Mouse (Mus musculus): ENCODE results near the gene Nol12. TPM values are rescaled to one million over a fixed set of nuclear protein-coding genes. Genes with fewer than 3 reads are reported as not detected.
A peak's percentile ranks its signal among the peaks of the same experiment; 100 is the strongest.

Nol12 gene
- total and polyA plus RNA-seq, 3 experiments = 13.2 to 24.2 (median 16.7) TPM

DNA sequence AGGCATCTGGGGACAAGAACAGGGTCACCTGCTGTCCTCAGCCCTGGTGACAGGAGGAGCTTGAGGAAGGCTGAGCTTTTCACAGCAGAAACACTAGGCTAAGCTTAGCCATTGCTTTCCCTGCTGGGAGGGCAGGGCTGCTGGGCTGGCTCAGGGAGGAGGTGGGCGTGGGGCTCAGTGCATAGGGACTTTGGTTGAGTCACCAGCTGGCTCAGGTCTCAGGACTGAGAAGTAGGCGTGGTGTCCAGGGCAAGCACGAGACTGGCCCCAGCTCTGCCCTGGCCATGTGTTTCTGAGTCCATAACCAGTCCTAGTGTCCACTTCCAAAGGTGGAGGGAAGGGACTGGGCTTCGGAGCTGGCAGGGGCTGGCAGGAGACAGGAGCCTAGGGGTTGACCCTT lies 25.4 kb downstream of the Nol12 start:
- peaks cover 3% of the 10 kb centered on the region for H3K4me1 ChIP-seq (ENCODE audit: insufficient read depth, low read depth, low read length)
- DNase-seq (ENCODE audit: low spot score) (no peak), ATAC-seq (ENCODE audit: extremely low read depth, insufficient number of reproducible peaks, low FRiP score, poor library complexity, severe bottlenecking) (no peak)
- H3K27me3 ChIP-seq (ENCODE audit: insufficient read depth, low read length) = peaks cover 54% of the 10 kb centered on the region
- H3K4me3 ChIP-seq (ENCODE audit: low read depth, low read length) = no peak overlapping the region
- no peaks in the 10 kb centered on the region for H3K36me3 ChIP-seq (replicated peaks)
- no peak for TF ChIP-seq GATA1 (IDR thresholded peaks at IDR 0.05; ENCODE audit: borderline replicate concordance, low read length)
- H3K9me3 ChIP-seq (replicated peaks) = no peaks in the 10 kb centered on the region

DNA sequence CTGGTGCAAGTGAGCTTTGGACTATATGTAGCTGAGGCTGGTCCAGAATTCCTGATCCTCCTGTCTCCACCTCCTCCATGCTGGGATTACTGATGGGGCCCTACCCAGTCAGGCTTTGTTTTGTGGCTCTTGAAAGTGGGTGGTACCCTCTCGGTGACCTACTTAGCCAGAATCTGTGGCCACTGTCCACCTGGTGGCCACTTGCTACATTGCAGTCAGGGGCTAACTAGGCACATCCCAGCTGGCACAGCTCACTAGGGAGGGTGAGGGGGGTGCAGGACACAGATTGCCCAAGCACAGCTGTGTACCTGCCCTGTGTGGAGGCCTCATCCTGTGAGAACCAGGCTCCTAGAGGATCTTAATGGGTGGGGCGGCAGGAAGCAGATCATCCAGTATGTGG lies 28.2 kb downstream of the Nol12 start:
- peak; percentile 62 for DNase-seq (ENCODE audit: low spot score)
- ATAC-seq (ENCODE audit: extremely low read depth, insufficient number of reproducible peaks, low FRiP score, poor library complexity, severe bottlenecking) = no peak
- no peaks in the 10 kb centered on the region for H3K36me3 ChIP-seq (replicated peaks)
- H3K27me3 ChIP-seq (ENCODE audit: insufficient read depth, low read length) = peaks cover 64% of the 10 kb centered on the region
- H3K4me3 ChIP-seq (ENCODE audit: low read depth, low read length) = no peak overlapping the region
- no peaks in the 10 kb centered on the region for H3K9me3 ChIP-seq (replicated peaks)
- TF ChIP-seq TAL1 (conservative IDR thresholded peaks at IDR 0.05; ENCODE audit: low read depth, low read length) = no peak
- no peak for TF ChIP-seq GATA1 (IDR thresholded peaks at IDR 0.05; ENCODE audit: borderline replicate concordance, low read length)
- peak; percentile 75 for TF ChIP-seq CTCF (IDR thresholded peaks at IDR 0.05; ENCODE audit: low read depth, low read length)
- H3K4me1 ChIP-seq (ENCODE audit: insufficient read depth, low read depth, low read length) = peaks cover 3% of the 10 kb centered on the region; the same call in 1 of the 2 replicates

DNA sequence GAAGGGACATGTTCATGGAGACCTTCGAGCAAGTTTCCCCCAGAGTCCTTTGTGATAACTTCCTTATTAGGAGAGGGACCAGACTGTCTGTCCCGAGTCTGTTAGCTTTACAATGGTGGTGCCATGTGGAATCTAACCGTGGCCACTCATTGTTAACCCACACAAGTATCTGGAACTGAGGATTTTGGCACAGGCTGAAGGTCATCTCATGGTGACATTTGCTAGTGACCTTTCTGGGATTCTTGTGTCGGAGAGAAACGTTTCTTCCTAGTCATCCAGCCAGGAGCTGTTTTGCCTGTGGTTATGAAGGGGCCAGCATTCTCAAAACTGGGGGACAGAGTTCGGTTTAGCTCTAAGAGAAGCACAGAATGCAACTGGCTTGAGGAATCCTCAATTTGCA lies 36.9 kb downstream of the Nol12 start:
- Histone ChIP-seq H3K4me1 (ENCODE audit: insufficient read depth, low read depth, low read length) (no peaks in the 10 kb centered on the region), H3K9me3 (replicated peaks) (no peaks in the 10 kb centered on the region), H3K27me3 (ENCODE audit: insufficient read depth, low read length) (peaks cover 84% of the 10 kb centered on the region), H3K4me3 (ENCODE audit: low read depth, low read length) (no peak overlapping the region), H3K36me3 (replicated peaks) (no peaks in the 10 kb centered on the region)
- no peak for DNase-seq (ENCODE audit: low spot score)
- no peak for TF ChIP-seq GATA2 (IDR thresholded peaks at IDR 0.05; ENCODE audit: borderline replicate concordance, low read depth, low read length)
- TF ChIP-seq CTCF (IDR thresholded peaks at IDR 0.05; ENCODE audit: low read depth, low read length) = no peak
- TF ChIP-seq GATA1 (IDR thresholded peaks at IDR 0.05; ENCODE audit: borderline replicate concordance, low read length) = no peak
- no peak for TF ChIP-seq POLR2AphosphoS5 (IDR thresholded peaks at IDR 0.05; ENCODE audit: insufficient replicate concordance, low read depth, low read length)
- no peak for TF ChIP-seq TAL1 (conservative IDR thresholded peaks at IDR 0.05; ENCODE audit: low read depth, low read length)
- no peak for ATAC-seq (ENCODE audit: extremely low read depth, insufficient number of reproducible peaks, low FRiP score, poor library complexity, severe bottlenecking)

DNA sequence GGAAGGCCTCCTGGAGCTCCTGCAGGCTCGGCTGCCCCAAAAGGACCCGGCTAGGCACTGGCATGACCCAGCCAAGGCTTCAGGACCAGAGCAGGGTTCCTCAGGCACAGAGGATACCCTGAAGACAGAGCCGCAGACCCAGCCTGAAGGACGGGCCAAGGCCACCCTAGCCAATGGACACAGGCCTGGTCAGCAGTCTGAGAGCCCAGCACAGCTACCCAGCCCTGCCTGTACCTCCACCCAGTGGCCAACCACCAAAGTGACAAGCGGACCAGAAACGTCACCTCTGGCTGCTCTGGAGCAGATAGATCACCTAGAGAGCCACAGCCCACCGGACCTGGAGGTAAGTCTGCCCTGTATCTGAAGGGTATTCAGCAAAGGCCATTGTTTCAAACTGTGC lies 39.2 kb downstream of the Nol12 start:
- Histone ChIP-seq H3K27me3 (ENCODE audit: insufficient read depth, low read length) (peaks cover 83% of the 10 kb centered on the region), H3K9me3 (replicated peaks) (no peaks in the 10 kb centered on the region), H3K4me3 (ENCODE audit: low read depth, low read length) (no peak overlapping the region), H3K4me1 (ENCODE audit: insufficient read depth, low read depth, low read length) (peaks cover 6% of the 10 kb centered on the region), H3K36me3 (replicated peaks) (no peaks in the 10 kb centered on the region)
- TF ChIP-seq CTCF (IDR thresholded peaks at IDR 0.05; ENCODE audit: low read depth, low read length) (no peak), GATA2 (IDR thresholded peaks at IDR 0.05; ENCODE audit: borderline replicate concordance, low read depth, low read length) (no peak), POLR2AphosphoS5 (IDR thresholded peaks at IDR 0.05; ENCODE audit: insufficient replicate concordance, low read depth, low read length) (no peak), GATA1 (IDR thresholded peaks at IDR 0.05; ENCODE audit: borderline replicate concordance, low read length) (no peak), TAL1 (conservative IDR thresholded peaks at IDR 0.05; ENCODE audit: low read depth, low read length) (no peak)
- no peak for ATAC-seq (ENCODE audit: extremely low read depth, insufficient number of reproducible peaks, low FRiP score, poor library complexity, severe bottlenecking)
- no peak for DNase-seq (ENCODE audit: low spot score)

DNA sequence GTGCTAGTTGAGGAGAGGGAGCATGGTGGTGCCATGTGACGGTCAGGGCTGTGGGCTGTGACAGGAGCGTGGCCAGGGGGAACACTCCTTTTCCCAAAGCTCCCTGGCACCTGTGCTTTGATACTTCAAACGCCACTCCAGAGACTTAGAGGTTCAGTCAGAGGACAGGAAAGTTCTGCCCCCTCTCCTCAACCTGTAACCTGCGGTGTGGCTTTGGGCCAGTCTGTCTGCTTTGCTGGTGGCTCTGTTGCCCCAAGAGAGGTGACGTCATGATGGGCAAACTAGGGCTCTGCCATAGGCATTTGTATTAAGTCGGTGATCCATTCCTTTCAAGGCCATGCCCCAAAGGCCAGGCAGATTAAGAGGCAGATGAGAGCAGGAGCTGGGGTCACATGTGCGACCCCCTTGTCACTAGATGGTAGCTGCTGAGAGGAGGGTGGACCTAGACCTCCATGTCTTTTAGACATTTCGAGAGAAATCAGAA lies 43.0 kb downstream of the Nol12 start:
- H3K9me3 ChIP-seq (replicated peaks) = no peaks in the 10 kb centered on the region
- DNase-seq (ENCODE audit: low spot score) = no peak
- ATAC-seq (ENCODE audit: extremely low read depth, insufficient number of reproducible peaks, low FRiP score, poor library complexity, severe bottlenecking) = no peak
- H3K36me3 ChIP-seq (replicated peaks) = no peaks in the 10 kb centered on the region
- TF ChIP-seq GATA1 (IDR thresholded peaks at IDR 0.05; ENCODE audit: borderline replicate concordance, low read length) (no peak), POLR2AphosphoS5 (IDR thresholded peaks at IDR 0.05; ENCODE audit: insufficient replicate concordance, low read depth, low read length) (no peak), TAL1 (conservative IDR thresholded peaks at IDR 0.05; ENCODE audit: low read depth, low read length) (no peak), GATA2 (IDR thresholded peaks at IDR 0.05; ENCODE audit: borderline replicate concordance, low read depth, low read length) (no peak), CTCF (IDR thresholded peaks at IDR 0.05; ENCODE audit: low read depth, low read length) (no peak)
- no peak overlapping the region for H3K4me3 ChIP-seq (ENCODE audit: low read depth, low read length)
- peaks cover 66% of the 10 kb centered on the region for H3K27me3 ChIP-seq (ENCODE audit: insufficient read depth, low read length)
- H3K4me1 ChIP-seq (ENCODE audit: insufficient read depth, low read depth, low read length) = peaks cover 23% of the 10 kb centered on the region

DNA sequence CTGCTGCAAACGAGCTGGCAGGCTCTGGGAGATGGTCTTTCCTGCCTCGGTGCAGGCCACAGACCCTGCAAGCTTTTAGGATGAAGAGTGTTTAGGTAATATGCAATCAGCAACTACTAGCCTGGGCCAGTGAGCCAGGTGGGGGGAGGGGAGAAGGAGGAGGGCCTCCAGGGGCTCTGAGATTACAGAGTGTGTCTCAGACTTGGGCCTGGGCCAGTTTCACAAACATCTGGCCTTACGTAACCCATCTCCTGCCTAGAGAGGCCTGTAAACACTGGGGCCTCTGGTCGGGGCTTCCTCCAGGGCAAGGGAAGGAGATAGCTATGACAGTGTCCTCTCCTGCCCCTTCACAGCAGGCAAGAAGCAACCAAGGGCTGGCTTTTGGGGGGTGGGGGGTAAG lies 44.1 kb downstream of the Nol12 start:
- no peak for ATAC-seq (ENCODE audit: extremely low read depth, insufficient number of reproducible peaks, low FRiP score, poor library complexity, severe bottlenecking)
- H3K4me1 ChIP-seq (ENCODE audit: insufficient read depth, low read depth, low read length) = peaks cover 30% of the 10 kb centered on the region
- H3K36me3 ChIP-seq (replicated peaks) = no peaks in the 10 kb centered on the region
- TF ChIP-seq GATA2 (IDR thresholded peaks at IDR 0.05; ENCODE audit: borderline replicate concordance, low read depth, low read length) (no peak), POLR2AphosphoS5 (IDR thresholded peaks at IDR 0.05; ENCODE audit: insufficient replicate concordance, low read depth, low read length) (no peak), CTCF (IDR thresholded peaks at IDR 0.05; ENCODE audit: low read depth, low read length) (no peak), TAL1 (conservative IDR thresholded peaks at IDR 0.05; ENCODE audit: low read depth, low read length) (no peak)
- peak; percentile 63 for DNase-seq (ENCODE audit: low spot score)
- peaks cover 54% of the 10 kb centered on the region for H3K27me3 ChIP-seq (ENCODE audit: insufficient read depth, low read length)
- H3K9me3 ChIP-seq (replicated peaks) = no peaks in the 10 kb centered on the region
- no peak overlapping the region for H3K4me3 ChIP-seq (ENCODE audit: low read depth, low read length)

DNA sequence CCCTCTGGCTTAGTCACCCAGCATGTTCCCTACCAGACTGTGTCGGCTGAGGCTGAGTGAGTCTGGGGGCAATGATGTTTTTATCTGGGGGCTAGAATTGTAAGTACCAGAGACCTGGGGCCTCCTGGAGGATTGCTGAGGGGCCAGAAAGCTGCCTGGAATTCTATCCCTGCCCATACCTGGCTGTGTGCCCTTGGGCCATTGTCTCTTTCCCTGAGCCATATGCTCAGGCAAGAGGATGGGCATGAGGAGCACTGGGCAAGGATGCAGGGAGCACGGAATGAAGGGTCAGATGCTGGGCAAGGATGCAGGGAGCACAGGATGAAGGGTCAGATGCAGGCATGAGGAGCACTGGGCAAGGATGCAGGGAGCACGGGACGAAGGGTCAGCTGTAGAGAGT lies 45.4 kb downstream of the Nol12 start:
- no peak overlapping the region for H3K4me3 ChIP-seq (ENCODE audit: low read depth, low read length)
- H3K36me3 ChIP-seq (replicated peaks) = peaks cover 7% of the 10 kb centered on the region
- H3K9me3 ChIP-seq (replicated peaks) = no peaks in the 10 kb centered on the region
- ATAC-seq (ENCODE audit: extremely low read depth, insufficient number of reproducible peaks, low FRiP score, poor library complexity, severe bottlenecking) (no peak), DNase-seq (ENCODE audit: low spot score) (no peak)
- no peak for TF ChIP-seq GATA2 (IDR thresholded peaks at IDR 0.05; ENCODE audit: borderline replicate concordance, low read depth, low read length)
- no peak for TF ChIP-seq TAL1 (conservative IDR thresholded peaks at IDR 0.05; ENCODE audit: low read depth, low read length)
- TF ChIP-seq POLR2AphosphoS5 (IDR thresholded peaks at IDR 0.05; ENCODE audit: insufficient replicate concordance, low read depth, low read length) = no peak
- TF ChIP-seq GATA1 (IDR thresholded peaks at IDR 0.05; ENCODE audit: borderline replicate concordance, low read length) = no peak
- no peak for TF ChIP-seq CTCF (IDR thresholded peaks at IDR 0.05; ENCODE audit: low read depth, low read length)
- H3K27me3 ChIP-seq (ENCODE audit: insufficient read depth, low read length) = peaks cover 42% of the 10 kb centered on the region
- H3K4me1 ChIP-seq (ENCODE audit: insufficient read depth, low read depth, low read length) = peaks cover 42% of the 10 kb centered on the region

All from G1E (cell line).